Comparison of ENCODE assay signal across 15 mouse cellular contexts in the genomic region with DNA sequence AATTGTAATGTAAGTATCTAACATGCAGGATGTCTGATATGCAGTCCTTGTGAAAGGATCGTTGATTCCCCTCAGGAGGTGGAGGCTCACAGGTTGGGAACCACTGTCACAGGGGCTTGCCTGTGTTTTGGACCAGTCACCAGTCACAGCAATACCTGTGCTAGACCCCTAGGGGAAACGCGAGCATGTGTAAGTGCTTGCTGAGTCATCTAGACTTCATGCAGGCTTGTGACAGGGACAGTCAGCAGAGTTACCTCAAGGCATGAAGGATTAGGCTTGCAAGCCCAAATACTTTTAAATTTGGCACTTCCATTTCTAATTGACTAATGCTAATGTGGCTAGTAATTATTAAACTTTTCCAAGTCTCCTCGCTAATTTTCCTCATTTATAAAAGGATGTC.
DNase-seq lines count a peak whose midpoint lies in the region; ATAC-seq and TF ChIP-seq lines count a peak whose summit lies in the region.
"Had no signal": no experiment of that assay in that cellular context is flagged by ENCODE, and none has a peak within 500 bp of the region (broad histone marks: within the 10 kb centered on the region; RNA-seq: fewer than 3 reads in every experiment).

No protein-coding gene starts in this region.

- no peak overlapping the region for H3K4me3 ChIP-seq in stomach, postnatal 0 days (ENCODE audit: low read depth, low read length)
- H3K4me3 ChIP-seq: forebrain, embryonic 12.5 days; neural tube, embryonic 13.5 days had no signal

- no peak overlapping the region for H3K4me2 ChIP-seq in stomach, postnatal 0 days (replicated peaks; ENCODE audit: low read depth)
- H3K4me2 ChIP-seq: forebrain, embryonic 12.5 days; neural tube, embryonic 13.5 days had no signal

- no peaks in the 10 kb centered on the region for H3K27me3 ChIP-seq in stomach, postnatal 0 days (ENCODE audit: control insufficient read depth, insufficient read depth, low read length)
- H3K27me3 ChIP-seq: forebrain, embryonic 12.5 days; neural tube, embryonic 13.5 days had no signal

- H3K9ac ChIP-seq in stomach, postnatal 0 days (ENCODE audit: low read length), result no peak overlapping the region
- H3K9ac ChIP-seq: forebrain, embryonic 12.5 days; neural tube, embryonic 13.5 days had no signal

- no peaks in the 10 kb centered on the region for H3K36me3 ChIP-seq in stomach, postnatal 0 days (ENCODE audit: control insufficient read depth, insufficient read depth, low read length)
- H3K36me3 ChIP-seq: forebrain, embryonic 12.5 days; neural tube, embryonic 13.5 days had no signal

- peak; percentile 52; the same call in 1 of the 2 replicates for ATAC-seq in granulocyte monocyte progenitor cell, adult 5-6 weeks (replicated peaks; ENCODE audit: poor library complexity, severe bottlenecking)
- no peak for ATAC-seq in stomach, postnatal 0 days (ENCODE audit: low FRiP score, low TSS enrichment)

- no peak for TF ChIP-seq EP300 in stomach, postnatal 0 days (optimal IDR thresholded peaks at IDR 0.05)

- H3K27ac ChIP-seq in stomach, postnatal 0 days (replicated peaks), result no peak overlapping the region
- H3K27ac ChIP-seq: forebrain, embryonic 12.5 days; neural tube, embryonic 13.5 days had no signal

- H3K9me3 ChIP-seq in stomach, postnatal 0 days (ENCODE audit: control insufficient read depth, low read length), result no peaks in the 10 kb centered on the region
- H3K9me3 ChIP-seq: forebrain, embryonic 12.5 days; neural tube, embryonic 13.5 days had no signal

- 73% methylated on average over 4 of the region's 4 CpGs for WGBS in stomach, postnatal 0 days

- 0 out of 2 replicates have a peak, but pooled peaks have one; percentile 23 for TF ChIP-seq CTCF in stomach, postnatal 0 days (IDR thresholded peaks at IDR 0.05; ENCODE audit: low read depth)

- no peaks in the 10 kb centered on the region for H3K4me1 ChIP-seq in stomach, postnatal 0 days (replicated peaks; ENCODE audit: control insufficient read depth, insufficient read depth)
- H3K4me1 ChIP-seq: forebrain, embryonic 12.5 days had no signal

- intact Hi-C loops in gastrocnemius, postnatal 14 days (cut with DNase I; ENCODE audit: low total_unique reads), result loop anchor here (10.0 kb wide), 1 partner anchor 48 kb away; no protein-coding TSS in a partner anchor

- DNase-seq in embryo, embryonic 11 days, result peak; percentile 26
- no peak for DNase-seq in embryo, embryonic 10 days (ENCODE audit: low spot score)
- DNase-seq in retina, postnatal 1 day, result peak; percentile 17
- no peak for DNase-seq in retina, embryonic 14.5 days (ENCODE audit: low spot score)
- DNase-seq in stomach, postnatal 0 days (ENCODE audit: low spot score), result no peak
- no peak for DNase-seq in gastrocnemius, postnatal 14 days
- no peak for DNase-seq in adrenal gland, adult 18-20 months (ENCODE audit: low spot score in 2 of 2)
- DNase-seq: cerebellum, adult 18-20 months; gastrocnemius, postnatal 10 days; lung, adult 2 months; midbrain, embryonic 14.5 days; right cerebral cortex, adult 18-20 months had no signal

Comparison
In these comparisons a context has a peak if more than half of its experiments do, and no peak if none do; other contexts are left out.
1. DNase-seq: peak in embryo, embryonic 11 days (single experiment) and retina, postnatal 1 day (single experiment); none in embryo, embryonic 10 days (single experiment), retina, embryonic 14.5 days (single experiment), stomach, postnatal 0 days (single experiment), gastrocnemius, postnatal 14 days (single experiment) and adrenal gland, adult 18-20 months (0 of 2).